Mouse (Mus musculus): ENCODE data around the gene Col13a1.

Col13a1 gene

DNA sequence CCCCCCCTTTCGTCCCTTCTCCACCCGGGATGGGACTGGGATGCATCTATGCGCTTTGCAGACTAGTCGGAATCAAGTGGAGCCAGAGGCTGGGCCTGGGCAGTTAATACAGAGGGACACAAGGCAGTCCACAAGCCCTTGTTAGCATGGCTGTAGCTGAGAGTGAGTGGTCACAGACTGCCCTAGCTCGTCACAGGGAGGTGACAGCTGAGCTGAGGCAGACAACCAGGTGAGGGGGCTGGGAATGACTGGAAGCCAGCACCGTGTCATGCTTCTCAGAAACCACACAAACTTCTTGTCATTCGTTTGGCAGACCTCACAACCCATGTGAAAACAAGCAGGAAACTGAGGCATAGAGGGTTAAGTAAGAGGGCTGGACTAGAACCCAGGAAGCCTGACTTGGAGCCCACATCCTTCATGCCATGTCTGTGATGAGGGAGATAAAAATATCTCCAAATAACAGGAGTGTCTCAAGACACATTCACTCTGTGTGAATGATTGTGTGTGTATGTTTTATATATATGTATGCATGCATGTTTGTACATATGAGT lies 10.8 kb downstream of the Col13a1 start:
- DNase-seq (ENCODE audit: low spot score in 2 of 2): no peak

DNA sequence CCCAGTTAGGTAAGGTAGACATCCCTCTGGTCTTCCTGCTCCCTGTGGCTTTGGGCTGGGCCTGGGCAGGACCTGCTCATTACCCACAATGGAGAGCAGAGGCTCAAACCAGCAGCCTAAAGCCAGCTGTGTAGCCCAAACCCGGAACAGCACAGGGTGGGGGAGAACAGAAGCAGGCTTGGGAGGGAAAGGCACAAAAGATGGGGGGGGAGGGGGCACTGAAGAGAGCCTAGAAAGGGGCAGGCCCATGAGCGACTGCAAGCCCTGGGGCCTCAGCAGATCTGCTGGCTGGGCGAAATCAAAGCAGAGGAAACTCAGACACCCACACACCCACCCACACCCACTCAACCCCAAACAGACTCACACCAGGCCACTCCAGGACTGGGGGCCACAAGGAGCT lies 11.7 kb downstream of the Col13a1 start:
- DNase-seq (ENCODE audit: low spot score in 2 of 2): no peak

DNA sequence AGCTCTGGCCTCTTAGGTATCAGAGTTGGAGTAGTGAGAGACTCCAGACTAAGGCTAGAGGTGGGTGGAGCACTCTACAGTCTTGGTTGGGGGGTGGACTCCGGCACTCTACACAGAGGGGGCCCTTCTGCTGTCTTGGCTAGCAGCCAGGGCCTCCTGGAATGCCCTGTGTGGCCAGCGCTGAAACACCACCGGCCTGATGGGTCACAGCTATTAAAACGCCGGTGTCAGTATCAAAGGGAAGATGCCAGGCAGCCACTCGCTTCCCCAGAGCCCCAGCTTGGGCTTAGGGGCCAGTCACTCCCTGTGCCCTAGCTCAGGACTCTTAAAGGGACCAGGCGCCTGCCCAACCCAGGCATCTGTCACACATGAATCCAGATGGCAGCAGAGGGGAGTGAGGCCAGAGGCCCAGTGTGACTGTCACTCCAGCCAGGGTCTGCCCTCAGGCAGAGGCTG lies 13.5 kb downstream of the Col13a1 start:
- DNase-seq (ENCODE audit: low spot score in 2 of 2): no peak

DNA sequence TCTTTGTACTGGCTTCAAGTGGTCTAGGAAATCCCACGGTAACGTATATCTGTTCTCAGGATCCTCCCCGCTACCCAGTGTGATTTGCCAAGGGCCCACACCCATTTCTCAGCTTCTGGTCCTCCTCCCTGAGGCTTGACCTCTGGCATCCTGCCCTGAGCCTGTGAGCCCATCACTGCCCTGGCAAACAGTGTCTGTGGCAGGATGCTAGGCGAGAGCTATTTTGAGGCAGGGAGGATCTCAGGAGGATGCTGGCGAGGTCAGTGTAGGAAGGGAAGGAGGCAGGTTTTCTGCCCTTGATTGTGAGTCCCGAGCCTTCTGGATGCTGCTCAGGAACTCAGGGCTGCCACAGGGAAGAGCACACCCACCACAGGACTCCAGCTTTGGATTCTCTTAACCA lies 22.2 kb downstream of the Col13a1 start:
- DNase-seq (ENCODE audit: low spot score in 2 of 2): no peak

DNA sequence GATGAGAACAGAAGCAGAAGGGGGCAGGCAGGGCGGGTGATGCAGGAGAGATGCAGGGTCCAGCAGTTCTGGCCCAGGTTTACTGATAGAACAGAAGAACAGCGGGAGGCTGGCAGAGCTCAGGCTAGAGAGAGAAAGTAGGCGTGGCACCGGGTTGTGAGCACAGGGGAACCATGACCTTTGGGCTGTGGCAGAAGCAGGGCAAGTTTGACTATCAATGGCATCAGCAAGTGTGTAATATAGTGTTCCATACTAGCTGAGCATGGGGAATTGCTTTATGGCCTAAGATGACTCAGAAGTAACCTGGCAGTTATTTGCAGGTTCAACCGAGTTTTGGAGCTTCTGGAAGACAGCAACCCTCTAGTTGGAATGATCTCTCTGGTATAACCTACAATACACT lies 25.0 kb downstream of the Col13a1 start:
- DNase-seq (ENCODE audit: low spot score in 2 of 2): no peak

DNA sequence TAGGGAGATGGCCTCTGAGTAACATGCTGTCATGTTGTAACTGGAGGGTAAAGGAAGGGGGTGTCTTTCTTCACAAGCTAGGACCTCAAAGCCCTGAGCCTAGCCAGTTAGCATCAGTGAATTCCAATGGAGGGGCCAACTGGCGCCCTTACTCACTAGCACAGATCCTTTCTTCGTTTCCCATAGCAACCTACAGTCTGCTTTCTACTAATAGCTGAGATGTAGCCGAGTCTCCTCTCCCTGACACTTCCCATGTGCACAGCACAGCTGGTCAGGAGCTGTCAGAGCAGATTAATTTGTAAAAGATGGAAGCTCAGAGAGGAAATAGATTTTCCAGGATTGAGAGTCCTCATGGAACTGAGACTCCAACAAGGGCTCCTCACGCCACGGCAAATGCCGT lies 29.4 kb downstream of the Col13a1 start:
- peak in 1 of 2 experiments; percentile 12 for DNase-seq (ENCODE audit: low spot score in 2 of 2)

DNA sequence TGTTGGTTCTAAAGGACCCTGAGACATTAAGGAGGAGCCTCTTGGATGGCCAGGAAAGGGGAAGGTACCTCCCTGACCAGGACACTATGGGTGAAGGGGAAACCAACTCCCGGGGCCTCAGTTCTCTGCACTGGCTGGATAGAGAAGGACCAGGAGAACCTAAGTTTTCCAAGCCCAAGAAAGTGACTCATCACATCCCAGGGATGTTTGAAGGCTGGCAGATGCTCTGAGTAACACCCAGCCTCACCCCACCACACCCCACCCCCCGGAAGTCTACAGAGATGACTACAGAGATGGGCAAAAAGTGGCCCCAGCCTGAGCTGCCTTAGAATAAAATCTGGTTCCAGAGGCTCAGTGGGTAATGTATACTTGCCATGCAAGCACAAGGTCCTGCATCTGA lies 34.5 kb downstream of the Col13a1 start:
- no peak for DNase-seq (ENCODE audit: low spot score in 2 of 2)

DNA sequence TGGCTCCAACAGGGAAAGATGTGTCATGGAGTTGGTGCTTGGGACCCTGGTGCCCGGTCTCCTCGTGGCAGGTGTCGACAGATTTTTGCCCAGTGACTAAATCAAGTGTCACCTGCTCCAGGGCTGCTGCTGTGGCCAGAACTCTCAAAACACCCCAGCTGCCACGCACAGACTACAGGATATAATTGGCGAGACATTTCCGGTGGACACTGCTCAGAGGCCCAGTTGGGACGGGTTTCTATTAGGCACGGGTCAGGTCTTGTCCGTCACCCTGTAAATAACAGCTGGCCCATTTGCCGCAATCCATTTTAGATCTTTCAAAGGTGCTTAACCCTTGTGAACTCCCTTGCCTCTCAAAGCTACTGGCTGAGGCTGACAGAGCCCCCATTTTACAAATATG lies 35.4 kb downstream of the Col13a1 start:
- DNase-seq (ENCODE audit: low spot score in 2 of 2): no peak

DNA sequence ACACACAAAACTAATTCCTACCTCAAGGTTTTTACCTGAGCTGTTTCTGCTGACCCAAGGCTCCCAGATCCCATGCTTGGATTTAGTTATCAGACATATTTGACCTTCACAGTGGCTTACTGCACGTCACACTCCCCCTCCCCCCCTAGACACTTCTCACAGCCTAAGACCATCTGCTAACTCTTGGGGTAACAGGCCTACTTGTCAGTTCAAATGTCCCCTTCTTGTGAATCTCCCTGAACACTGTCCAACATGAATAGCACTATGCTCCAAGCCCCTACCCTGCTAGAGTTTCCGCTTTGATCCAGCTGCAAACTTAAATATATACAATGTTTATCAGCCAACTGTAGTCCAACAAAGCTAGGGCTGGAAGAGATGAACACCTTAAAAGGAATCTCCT lies 36.2 kb downstream of the Col13a1 start:
- no peak for DNase-seq (ENCODE audit: low spot score in 2 of 2)

DNA sequence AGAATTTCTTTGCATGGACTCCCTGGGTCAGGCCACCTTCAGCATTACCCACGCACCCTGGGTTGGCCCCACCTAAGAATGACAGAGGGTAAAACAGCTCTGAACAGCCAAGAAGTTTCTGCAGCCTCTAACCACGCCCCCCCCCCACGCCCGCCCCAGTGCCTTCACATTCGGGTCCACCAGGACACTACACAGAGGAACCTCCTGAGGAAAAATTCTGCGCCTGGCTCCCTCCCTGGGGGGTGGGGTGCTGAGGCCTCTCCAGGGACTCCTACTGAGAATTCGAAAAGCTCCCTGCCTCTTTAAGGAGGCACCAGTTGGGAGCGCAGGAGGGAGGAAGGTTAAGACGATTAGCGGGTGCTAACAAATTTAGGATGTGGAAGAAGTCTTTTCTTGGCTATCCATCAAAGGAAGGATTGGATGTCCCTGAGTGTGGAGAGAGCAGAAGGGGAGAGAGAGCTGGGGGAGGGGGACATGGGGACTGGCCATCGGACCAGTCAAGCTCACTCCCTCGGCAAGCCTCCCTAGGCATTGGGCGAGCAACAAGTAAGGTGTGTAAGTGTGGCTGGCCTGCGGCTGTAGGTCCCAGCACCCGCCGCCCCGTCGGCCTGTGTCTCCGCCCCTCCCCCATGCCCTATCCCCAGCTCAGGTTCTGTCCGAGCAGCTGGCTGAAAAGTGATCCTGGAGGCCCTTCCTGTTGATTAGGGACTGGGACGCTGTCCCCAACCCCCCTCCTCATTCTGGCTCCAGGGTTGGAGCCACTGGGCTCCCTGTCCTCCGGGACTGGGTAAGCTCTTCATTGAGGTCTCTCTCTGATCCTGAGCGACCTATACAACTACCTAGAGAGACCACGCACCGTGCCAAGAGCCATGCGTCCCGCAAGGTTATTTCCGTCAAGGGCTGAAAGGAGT lies 42.4 kb downstream of the Col13a1 start:
- DNase-seq (ENCODE audit: low spot score in 2 of 2): no peak

DNA sequence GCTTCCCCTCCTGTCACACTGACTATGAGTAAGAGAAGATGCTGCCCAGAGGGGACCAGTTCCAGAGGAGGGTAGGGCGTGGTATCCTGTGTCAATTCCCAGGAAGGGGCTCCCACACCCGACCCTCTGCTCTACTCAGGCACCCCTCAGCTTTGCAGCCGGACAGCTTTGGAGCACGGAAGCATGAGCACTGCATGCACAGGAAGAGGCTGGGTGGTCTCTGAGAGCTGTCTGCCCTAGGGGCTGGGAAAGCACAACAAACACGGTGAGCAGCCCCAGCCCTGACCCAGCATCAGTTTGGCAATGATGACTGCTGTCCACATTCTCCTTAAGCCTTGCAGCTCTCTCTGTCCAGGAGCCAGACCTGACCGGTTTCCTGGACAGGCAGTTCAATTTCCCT lies 47.2 kb downstream of the Col13a1 start:
- DNase-seq (ENCODE audit: low spot score in 2 of 2): no peak

DNA sequence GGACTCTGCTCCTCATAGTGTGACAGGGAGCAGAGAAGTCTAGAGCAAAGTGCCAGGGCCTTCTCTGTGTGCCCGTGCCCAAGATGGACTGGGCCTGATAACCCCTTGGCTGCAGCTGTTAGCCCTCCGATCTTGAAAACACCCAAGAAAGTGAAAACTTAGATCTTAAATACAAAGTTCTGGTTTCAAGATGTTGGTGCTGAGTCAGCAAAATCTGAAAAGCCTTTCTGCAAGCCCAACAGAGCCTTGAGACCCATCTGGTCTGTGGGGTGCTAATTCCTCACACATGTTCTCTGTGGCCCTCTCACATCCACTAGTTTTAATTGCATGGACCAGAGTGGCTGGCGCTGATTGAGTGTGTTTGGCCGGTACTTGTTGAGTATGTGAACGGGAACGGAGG lies 49.0 kb downstream of the Col13a1 start:
- DNase-seq (ENCODE audit: low spot score in 2 of 2): no peak

DNA sequence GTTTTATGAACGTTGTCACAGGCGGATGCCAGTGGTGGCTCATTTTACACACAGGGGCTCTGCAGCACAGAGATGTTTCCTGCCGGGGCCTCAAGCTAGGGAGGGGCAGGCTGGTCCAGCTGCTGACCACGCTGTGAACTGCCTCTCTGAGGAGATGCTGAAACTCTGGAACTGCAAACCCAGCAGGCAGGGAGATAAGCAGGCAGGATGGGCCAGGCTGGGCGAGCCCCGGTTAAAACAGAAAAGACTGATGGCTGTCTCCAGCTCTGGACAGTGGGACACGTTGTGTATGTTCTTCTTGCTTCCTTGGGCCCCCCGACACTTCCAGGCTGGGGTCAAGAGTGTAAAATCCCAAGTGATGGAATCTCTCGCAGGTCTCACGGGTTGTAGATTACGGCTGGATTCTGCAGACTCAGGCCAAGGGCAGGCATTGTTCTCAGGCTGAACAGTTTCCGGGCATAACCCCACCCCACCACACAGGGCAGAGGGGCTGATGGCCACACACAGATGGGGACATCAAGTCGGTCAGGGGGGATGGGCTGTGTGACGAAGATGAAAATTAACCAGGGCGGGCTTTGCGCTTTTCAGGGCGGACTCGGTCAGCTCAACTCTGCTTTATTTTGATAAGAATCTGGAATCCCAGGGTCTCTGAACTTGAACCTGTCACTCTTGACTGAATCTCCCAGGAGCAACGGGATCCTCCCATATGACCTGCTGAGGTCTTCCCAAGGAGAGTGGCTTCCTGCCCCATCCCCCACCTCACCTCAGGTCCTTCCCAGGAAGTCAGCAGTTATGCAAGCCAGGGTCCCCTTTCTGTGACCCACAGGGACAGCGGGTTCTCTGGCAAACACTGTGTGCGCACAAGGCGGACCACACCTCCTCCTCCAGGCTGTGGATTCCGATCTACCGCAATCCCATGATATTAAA lies 49.9 kb downstream of the Col13a1 start:
- no peak for DNase-seq (ENCODE audit: low spot score in 2 of 2)

DNA sequence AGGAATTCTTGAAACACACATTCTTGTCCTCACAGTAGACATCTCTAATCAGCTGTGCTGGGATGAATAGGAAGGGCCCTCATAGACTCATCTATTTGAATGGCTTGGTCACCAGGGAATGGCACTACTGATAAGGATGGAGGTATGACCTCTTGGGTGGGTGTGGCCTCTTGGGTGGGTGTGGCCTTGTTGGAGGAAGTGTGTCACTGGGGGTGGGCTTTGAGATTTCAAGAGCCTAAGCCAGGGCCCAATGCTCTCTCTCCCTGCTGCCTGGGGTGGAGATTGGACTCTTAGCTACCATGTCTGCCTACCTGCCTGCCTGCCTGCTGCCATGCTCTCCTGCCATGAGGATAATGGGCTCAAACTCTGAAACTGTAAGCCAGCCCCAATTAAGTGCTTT lies 53.2 kb downstream of the Col13a1 start:
- DNase-seq (ENCODE audit: low spot score in 2 of 2): no peak

DNA sequence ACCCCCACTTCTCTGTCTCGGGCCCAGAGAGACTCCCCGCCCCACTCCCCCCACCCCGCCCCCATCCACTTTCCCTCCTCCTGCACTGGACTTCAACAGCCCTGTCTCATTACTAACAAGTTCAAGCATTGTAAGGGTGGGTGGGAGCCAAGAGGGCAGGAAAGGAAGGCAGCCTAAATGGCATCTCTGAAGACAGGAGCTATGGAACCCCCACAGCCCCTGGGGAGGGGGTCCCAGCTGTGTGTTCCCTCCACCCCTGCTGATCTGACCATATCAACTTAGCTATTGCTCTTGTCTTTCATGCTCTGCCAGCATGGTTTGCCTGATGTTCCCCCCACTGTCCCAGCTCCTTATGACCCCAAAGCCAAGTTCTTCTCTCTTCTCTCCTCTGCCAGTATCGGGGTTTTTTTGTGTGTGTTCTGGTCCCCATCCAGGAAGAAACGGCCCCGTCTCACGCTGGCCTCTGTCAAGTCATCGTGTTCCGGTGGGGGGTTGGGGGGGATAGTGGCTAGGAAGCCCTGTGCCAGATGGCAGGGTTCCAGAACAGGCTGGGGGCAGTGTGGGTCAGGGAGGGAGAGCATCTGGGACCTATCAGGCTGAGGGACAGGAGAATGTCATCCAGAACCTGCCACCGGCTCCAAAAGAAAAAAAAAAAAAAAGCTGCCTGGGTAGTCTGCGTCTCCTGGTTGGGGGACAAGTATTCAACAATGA lies 58.1 kb downstream of the Col13a1 start:
- no peak for DNase-seq (ENCODE audit: low spot score in 2 of 2)

DNA sequence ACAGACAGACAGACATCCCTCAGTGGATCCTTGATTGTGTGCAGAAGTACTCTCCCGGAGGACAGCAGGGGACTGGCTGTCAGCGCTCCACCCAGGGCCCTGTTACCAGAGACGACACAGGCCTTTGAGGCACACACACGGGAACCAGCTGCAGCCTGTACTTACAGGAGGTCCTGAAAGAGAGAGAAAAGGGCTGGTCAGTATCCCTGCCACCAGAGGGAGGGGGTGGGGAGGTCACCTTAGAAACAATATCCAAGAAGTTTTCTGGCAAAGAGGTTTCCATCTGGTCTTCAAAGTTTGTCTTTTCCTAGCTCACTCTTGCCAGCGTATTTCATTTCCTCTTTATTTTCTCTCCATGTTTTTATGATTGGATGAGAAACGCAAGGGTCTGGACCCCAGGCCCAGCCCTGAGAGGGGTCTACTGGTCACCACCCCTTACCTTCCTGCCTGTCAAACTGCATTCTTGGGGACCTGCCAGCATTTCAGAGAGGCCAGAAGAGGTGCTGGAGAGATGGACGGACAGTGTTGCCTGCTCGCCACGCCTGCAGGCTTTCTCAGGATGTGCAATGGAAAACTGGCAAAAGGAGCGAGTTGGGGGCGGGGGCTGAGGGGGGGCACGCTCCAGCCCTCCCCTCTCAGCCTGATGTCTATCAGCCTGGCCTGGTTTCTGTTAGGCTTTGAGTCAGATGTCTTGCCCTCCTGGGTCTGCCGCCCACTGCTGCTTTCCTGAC lies 58.8 kb downstream of the Col13a1 start:
- no peak for DNase-seq (ENCODE audit: low spot score in 2 of 2)

DNA sequence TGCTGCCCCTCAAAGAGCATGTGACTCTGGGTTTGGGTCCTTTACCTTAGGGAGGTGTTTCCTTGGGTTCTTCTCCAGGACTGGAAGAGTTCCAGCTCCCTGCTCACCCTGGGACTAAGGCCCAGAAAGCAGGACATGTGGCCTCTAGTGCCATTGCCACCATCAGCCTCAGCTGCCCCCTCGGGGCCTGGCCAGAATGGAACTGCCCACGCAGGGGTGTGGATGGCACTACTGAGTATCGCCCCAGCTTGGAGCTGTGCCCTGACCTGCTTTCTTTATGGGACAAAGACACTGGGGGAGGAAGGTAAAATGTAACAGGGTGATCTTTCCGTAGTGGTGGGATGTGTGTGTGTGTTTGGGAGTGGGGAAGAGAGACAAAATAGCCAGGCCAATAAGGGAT lies 59.4 kb downstream of the Col13a1 start:
- no peak for DNase-seq (ENCODE audit: low spot score in 2 of 2)

DNA sequence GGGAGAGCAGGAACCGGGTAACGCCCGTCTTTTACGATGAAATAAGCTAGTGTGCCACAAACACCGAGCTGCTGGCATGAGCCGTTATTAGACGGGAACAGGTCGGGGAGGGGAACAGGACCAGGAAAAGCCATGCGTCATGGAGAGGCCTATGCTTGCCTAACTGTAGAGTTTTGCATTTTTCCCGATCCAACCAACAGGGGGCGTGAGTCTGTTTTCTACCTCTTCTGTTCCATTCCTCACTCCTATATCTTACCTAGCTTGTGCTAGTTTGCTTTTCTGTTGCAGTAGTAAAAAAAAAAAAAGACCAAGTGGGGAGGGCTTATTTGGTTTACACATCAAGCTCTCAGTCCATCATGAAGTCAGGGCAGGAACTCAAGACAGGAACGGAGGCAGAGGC lies 61.8 kb downstream of the Col13a1 start:
- DNase-seq (ENCODE audit: low spot score in 2 of 2): no peak

DNA sequence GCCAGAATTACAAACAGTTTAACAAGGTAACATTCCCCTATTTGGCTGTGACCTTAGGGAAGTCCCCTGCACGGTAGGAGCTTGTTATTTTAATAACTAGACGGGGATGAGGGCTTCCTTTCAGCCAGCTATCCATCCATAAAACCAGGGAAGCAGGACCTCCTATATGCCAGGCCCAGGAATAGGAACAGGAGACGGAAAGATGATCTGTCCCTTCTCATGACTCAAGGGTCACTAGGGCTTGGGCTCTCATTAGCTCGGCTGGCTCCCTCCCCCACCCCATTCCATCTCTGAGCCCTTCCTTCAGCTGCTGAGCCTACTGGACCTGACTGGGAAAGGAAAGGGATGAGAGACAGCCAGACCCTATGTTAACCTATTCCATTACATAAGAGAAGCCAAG lies 67.1 kb downstream of the Col13a1 start:
- no peak for DNase-seq (ENCODE audit: low spot score in 2 of 2)

DNA sequence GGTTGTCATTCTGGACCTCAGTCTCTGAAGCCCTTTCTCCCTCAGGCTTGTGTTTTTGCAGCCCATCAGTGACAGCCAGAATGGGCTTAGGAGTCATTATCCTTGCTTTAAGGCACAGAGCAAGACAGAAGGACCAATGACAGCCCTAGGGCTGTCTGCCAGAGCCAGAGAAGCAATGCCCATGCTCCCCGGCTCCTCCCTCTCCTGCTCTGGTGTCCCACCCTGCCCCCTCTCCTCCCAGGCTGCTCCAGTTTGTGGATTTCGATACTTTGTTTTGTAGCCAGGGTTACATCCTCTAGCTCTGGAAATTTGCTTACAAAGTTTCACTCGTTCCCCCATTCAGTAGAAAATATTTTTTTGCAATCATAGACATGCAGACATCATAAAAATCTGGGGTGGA lies 69.9 kb downstream of the Col13a1 start:
- no peak for DNase-seq (ENCODE audit: low spot score in 2 of 2)

DNA sequence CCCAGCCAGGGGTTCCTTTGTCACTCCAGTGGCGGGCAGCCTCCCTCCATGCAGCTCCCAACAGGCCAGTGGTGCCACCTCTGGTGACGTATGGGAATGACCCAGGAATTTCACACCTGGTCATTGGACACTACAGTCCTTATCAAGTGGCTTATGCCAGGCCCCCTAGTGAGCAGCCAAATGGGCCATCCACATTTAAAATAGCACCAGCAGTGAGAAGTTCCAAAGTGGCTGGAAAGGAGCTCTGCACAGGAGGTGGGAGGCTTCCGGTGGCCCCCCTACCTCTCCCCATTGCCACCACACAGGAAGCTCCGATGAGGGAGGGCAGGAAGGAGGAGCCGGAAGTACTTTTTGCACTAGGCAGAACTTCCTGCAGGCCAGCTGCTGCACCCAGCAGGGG lies 72.7 kb downstream of the Col13a1 start:
- DNase-seq (ENCODE audit: low spot score in 2 of 2): no peak

All from frontal cortex, postnatal 36 days (tissue).